Mouse (Mus musculus) bone marrow, adult 2 months (tissue): ENCODE measurements around the gene Fam186a. TPM values are rescaled to one million over a fixed set of nuclear protein-coding genes. Genes with fewer than 3 reads are reported as not detected.

Source experiments
- H3K27ac ChIP-seq: fragments of 200-500 bp; 2 replicates; pipeline ENCODE4 v1.5.1; 2012; ENCODE audit warnings: low read depth, mild to moderate bottlenecking, control low read depth, inconsistent platforms, low read length; ENCODE audit not compliant: control insufficient read depth, poor library complexity, insufficient read depth
- H3K4me1 ChIP-seq: fragments of 200-500 bp; 2 replicates; pipeline ENCODE4 v1.6.1; 2011; ENCODE audit warnings: low read length; ENCODE audit not compliant: control insufficient read depth, insufficient read depth
- H3K4me3 ChIP-seq: fragments of 200-500 bp; replicated peaks from 2 replicates; pipeline ENCODE3; 2011; ENCODE audit warnings: mild to moderate bottlenecking, low read depth, low read length, control low read depth; ENCODE audit not compliant: control insufficient read depth
- CTCF ChIP-seq: fragments of 200-500 bp; IDR thresholded peaks from 2 replicates; pipeline ENCODE4 v1.5.1; 2011; ENCODE audit warnings: low read length, control low read depth; ENCODE audit not compliant: control insufficient read depth, insufficient read depth
- POLR2A ChIP-seq: fragments of 200-500 bp; IDR thresholded peaks from 2 replicates; pipeline ENCODE4 v1.6.1; 2011; ENCODE audit warnings: low read depth, mild to moderate bottlenecking, control low read depth, low read length, borderline replicate concordance; ENCODE audit not compliant: control insufficient read depth
- WGBS: fragments of 180-500 bp; shearing (Covaris S2); methylation state at CpG from one replicate; pipeline ENCODE4 v1.1.7; 2018; 5-methylcytosine and 5-hydroxymethylcytosine counted together
- polyA plus RNA-seq: library from polyadenylated mRNA; stranded (reverse); fragments of >200 nt; gene quantifications from 2 replicates; pipeline ENCODE4 v1.2.4, GENCODE M21; 2011; ENCODE audit warnings: low replicate concordance; ENCODE audit not compliant: missing spikeins, insufficient read depth, insufficient read length

The Fam186a gene
- polyA plus RNA-seq, 1 experiment, result not detected

- H3K27ac ChIP-seq, result no peak overlapping the region
These were observed 25.8 kb downstream of the Fam186a start for GRCm38 (mm10) chr15:99940970-99941630.

GRCm38 (mm10) chr15:99940426-99940825 lies 26.4 kb downstream of the Fam186a start:
- Histone ChIP-seq H3K4me1 (no peaks in the 10 kb centered on the region), H3K27ac (no peak overlapping the region), H3K4me3 (no peak overlapping the region)
- no peak for TF ChIP-seq CTCF
- no peak for TF ChIP-seq POLR2A
- WGBS, result 63% methylated on average over 2 of the region's 2 CpGs

More at GRCm38 (mm10) chr15:99940970-99941630, 25.8 kb downstream of the Fam186a start:
- TF ChIP-seq CTCF (no peak), POLR2A (no peak)
- 82% methylated on average over 4 of the region's 4 CpGs for WGBS
- no peaks in the 10 kb centered on the region for H3K4me1 ChIP-seq
- no peak overlapping the region for H3K4me3 ChIP-seq

GRCm38 (mm10) chr15:99937841-99938240 lies 29.0 kb downstream of the Fam186a start:
- Histone ChIP-seq H3K4me3 (no peak overlapping the region), H3K4me1 (no peaks in the 10 kb centered on the region), H3K27ac (no peak overlapping the region)
- WGBS, result 77% methylated on average over 8 of the region's 8 CpGs
- TF ChIP-seq CTCF, result no peak
- no peak for TF ChIP-seq POLR2A

- H3K4me1 ChIP-seq, result no peaks in the 10 kb centered on the region
- TF ChIP-seq POLR2A (no peak), CTCF (no peak)
- no peak overlapping the region for H3K4me3 ChIP-seq
- WGBS, result 72% methylated on average over 3 of the region's 3 CpGs
- H3K27ac ChIP-seq, result no peak overlapping the region
These were observed 30.2 kb downstream of the Fam186a start for GRCm38 (mm10) chr15:99936659-99937058.

- 36% methylated on average over 1 of the region's 1 CpGs for WGBS
- no peak for TF ChIP-seq CTCF
- no peak for TF ChIP-seq POLR2A
- H3K27ac ChIP-seq, result no peak overlapping the region
- H3K4me1 ChIP-seq, result no peaks in the 10 kb centered on the region
- H3K4me3 ChIP-seq, result no peak overlapping the region
These were observed 32.4 kb downstream of the Fam186a start for GRCm38 (mm10) chr15:99934501-99934900.

GRCm38 (mm10) chr15:99931231-99931630 lies 35.6 kb downstream of the Fam186a start:
- H3K27ac ChIP-seq, result no peak overlapping the region
- H3K4me1 ChIP-seq, result no peaks in the 10 kb centered on the region; the same call in 1 of the 2 replicates
- H3K4me3 ChIP-seq, result no peak overlapping the region
- TF ChIP-seq CTCF (no peak), POLR2A (no peak)
- 85% methylated on average over 8 of the region's 8 CpGs for WGBS

GRCm38 (mm10) chr15:99919601-99920158 lies 47.2 kb downstream of the Fam186a start:
- TF ChIP-seq CTCF, result no peak
- TF ChIP-seq POLR2A, result no peak
- H3K4me3 ChIP-seq, result no peak overlapping the region
- H3K27ac ChIP-seq, result no peak overlapping the region
- WGBS, result 78% methylated on average over 15 of the region's 15 CpGs
- no peaks in the 10 kb centered on the region for H3K4me1 ChIP-seq

- H3K4me1 ChIP-seq, result no peaks in the 10 kb centered on the region
- TF ChIP-seq POLR2A (no peak), CTCF (no peak)
- H3K27ac ChIP-seq, result no peak overlapping the region
- WGBS, result 64% methylated on average over 3 of the region's 3 CpGs
- no peak overlapping the region for H3K4me3 ChIP-seq
These were observed 49.6 kb downstream of the Fam186a start for GRCm38 (mm10) chr15:99917264-99917663.

- H3K4me1 ChIP-seq, result no peaks in the 10 kb centered on the region
- TF ChIP-seq CTCF (no peak), POLR2A (no peak)
- no peak overlapping the region for H3K27ac ChIP-seq
- 68% methylated on average over 5 of the region's 5 CpGs for WGBS
- H3K4me3 ChIP-seq, result no peak overlapping the region
These were observed 52.2 kb downstream of the Fam186a start for GRCm38 (mm10) chr15:99914613-99915012.
